Mouse (Mus musculus): ENCODE measurements around the gene Zdhhc12.
"Not testable (repeated sequence)": the region's sequence is repeated elsewhere in the genome, so short reads cannot be mapped to it uniquely, and the experiment has no call there.

Zdhhc12 gene

DNA sequence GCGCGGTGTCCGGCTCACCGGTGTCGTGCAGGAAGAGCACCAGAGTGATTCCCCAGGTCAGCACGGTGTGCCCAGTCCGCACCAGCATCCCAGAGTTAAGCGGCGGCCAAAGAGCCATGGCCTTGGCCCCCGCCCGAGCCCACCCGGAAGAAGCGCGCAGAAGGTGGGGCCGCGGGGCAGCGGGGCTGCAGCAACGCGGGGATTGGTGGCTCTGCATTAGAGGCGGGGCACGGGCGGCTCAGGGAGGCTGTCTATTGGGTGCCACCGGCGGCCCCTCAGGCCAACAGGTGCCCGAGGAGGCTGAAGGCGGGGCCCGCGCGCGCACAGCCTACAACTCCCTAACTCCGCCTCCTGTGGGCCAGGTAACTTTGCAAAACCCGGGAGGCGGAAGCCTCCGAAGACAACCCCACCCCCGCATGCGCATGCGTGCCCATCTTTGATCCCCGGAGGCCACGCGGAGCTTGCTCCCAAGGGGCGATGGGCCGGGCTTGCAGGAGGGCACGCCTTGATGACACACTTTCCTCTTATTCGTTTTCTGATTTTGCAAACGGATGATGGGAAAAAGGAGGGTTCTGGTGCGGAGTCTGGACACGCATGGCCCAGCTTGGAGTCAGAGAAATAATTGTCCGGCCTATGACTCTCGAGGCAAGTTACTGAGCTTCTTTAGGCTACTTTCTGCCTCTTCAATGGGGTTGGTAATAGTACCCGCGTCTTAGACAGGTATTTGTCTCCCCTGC is at the start of gene Zdhhc12:
TSS of gene Zdhhc12 (minus strand) at position 178 of the 737 bp plus-strand sequence.
- DNase-seq, result peak; percentile 97

DNA sequence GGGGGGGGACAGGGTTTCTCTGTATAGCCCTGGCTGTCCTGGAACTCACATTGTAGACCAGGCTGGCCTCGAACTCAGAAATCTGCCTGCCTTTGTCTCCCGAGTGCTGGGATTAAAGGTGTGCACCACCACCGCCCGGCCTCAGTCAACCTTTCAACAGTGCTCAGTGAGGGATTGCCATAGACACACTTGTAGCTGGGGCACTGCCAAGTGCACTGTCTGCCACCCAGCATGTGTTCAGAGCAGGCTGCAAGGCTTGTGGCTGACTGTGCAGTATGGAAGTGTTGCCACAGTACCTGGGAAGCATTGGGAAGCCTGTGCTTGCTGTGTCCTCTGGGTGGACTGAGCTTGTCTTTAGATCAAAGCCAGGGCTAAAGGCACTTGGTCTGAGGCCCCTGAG is 46.6 kb upstream of the Zdhhc12 start:
- not testable (repeated sequence) for DNase-seq

DNA sequence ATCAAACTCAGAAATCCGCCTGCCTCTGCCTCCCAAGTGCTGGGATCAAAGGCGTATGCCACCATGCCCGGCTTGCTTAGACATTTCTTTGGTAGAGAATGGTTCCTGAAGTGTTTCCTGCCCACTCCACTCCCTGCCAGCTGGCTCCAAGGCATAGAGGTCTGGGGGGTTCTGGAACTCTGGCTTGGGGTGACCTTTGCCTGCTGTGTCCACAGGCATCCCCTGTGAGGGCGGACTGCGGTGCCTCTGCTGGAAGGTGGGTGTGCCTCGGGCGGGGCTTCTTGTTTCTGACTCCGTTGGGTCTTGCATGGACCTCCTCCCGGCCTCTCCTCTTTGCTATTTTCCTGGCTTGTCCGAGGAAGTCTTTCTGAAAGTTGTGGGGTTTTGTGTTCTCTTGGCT is 43.0 kb upstream of the Zdhhc12 start:
- no peak for DNase-seq

DNA sequence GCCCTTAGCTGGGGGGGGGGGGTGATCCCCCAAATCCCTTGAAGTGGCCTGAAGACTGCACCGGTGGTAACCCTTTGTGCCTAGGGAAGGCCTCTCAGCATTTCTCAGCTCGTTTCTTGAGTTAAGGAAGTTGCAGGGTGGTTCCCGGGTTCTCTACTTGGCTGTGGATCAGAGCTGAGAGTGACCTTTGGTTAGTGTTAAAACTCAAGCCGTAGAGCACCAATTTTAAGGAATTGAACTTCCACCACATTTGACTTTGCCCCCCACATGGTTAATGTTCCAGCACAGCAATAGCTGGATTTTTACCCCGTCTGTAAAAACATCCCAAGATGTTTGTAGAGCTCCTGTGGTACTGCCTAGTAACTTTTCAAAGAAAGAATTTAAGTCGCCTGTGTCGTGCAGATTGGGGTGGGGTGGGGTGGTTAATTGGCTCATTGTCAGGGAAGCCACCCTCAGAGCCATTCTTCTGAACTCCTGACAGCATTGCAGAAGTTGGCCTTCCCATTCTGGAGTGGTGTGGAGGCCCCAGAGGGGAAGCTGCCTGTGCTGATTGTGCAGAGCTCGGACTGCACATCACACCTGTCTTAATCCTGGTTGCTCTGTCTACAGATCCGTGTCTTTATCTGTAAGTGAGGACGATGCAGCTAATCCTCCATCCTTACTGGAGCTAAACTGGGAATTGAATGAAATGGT is 41.6 kb upstream of the Zdhhc12 start:
- no peak for DNase-seq

DNA sequence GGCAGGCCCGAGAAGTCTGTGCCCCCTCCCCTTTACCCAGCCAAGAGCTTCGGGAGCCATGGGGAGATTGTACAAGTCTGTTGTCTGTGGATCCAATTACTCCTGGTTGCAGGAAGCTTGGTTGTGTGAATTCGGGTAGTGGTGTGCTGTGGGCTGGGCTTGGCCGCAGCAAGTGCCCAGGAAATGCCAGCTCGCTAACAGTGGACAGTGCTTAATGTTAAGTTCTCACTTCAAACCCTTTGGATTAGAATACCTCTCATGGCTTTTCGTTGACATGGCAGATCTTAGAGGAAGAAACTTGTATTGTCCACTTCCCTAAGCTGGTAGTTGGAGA is 40.9 kb upstream of the Zdhhc12 start:
- DNase-seq, result no peak

DNA sequence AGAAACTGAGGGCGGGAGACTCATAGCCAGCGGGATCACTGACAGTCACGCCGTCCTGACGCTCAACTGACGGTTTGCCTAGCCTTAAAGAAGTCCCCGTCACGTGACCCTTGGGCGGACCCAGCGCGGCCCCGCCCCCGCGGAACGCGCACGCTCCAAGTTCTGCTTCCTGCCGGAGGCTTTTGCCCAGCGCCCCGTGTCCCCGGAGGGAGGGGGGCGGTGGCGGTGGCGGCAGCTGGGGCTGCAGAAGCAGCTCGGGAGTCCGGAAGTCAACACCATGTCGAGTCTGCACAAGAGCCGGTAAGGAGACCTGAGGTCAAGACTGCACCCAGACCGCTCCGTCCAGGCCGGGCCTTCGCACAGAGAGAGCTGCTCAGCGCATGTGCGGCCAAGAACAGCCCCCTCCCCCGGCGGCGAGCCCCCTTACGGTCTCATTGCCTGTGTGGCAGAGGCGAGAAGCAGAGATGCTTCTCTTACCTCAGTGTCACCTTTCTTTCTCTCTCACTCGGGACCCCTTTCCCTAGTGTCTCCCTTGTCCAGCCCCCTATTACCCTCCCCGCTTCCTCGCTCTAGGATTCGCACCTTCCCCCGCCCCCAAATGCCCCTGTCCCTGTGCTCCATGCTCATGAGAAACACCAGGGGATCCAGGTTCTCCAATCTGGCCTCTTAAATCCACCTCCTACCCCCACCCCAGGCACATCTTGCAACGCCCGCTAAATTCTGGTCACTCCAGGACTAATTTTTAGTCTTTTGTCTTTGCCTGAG is 40.3 kb upstream of the Zdhhc12 start, which contains the start of gene Tbc1d13:
TSS of gene Tbc1d13 (plus strand) at position 134 of the 765 bp plus-strand sequence.
- peak; percentile 97 for DNase-seq

DNA sequence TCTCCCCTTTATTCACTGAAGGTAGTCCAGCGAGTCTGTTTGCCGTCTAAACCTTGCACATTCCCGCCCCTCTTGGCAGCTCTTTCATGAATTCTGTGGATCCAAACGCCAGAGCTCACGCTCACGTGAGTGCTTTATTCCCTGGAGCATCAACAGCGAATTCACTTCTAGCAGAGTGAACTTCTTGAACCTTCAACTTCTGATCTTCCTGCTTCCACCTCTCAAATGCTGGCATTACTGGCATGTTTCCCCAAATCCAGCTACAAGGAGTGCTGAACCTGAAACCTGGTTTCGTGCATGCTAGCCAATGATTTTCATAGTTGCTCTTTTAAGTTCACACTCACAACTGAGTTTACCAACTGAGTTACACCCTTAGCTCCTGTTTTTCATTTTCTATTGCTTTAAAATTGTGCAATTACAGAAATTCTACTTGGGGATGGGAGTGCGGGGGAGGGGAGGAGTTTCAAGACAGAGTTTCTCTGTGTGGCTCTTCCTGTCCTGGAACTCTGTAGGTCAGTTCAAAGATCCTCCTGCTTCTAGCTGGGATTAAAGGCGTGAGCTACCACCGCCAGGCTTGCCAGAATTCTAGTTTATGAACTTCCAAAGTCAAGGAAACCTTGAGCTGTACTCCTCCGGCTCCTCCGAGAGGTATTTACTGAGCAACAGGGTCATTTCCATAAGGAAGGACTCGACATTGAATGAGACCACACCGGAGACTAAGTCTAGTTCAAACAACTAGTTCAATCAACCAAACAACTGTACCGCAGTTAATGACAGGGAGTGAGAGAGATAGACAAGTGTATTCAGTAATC is 39.6 kb upstream of the Zdhhc12 start:
- no peak for DNase-seq

DNA sequence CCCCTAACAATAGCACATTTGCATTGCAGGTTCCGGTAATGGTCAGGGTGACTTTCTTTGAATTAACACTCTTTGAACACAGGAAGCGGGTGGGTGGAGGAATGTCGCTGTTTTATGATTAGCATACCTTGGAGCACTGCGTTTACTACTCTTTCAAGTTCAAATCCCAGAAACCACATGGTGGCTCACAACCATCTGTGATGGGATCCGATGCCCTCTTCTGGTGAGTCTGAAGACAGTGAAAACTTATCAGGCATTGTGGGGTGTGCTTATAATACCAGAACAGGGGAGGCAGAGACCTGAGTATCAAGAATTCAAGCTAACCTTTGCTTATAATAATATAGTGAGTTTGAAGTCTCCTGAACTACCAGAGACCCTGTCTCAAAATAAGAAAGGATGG is 37.8 kb upstream of the Zdhhc12 start:
- not testable (repeated sequence) for DNase-seq

DNA sequence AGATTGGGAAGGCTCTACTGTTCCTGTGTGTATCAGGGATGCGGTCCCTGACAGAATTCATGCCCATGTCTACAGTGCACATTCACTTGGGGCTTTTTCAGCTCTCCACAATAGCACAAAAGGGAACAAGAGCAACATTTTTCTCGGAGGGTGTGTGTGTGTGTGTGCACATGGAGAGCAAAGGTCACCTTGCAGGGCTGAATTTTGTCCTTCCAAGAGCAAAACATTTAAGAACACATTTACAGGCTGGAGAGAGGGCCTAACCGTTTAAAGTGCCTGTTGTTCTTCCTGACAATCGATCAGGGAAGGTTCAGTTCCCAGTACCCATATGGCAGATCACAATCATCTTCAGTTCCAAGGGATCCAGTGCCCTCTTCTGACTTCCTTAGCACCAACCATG is 36.7 kb upstream of the Zdhhc12 start:
- no peak for DNase-seq

DNA sequence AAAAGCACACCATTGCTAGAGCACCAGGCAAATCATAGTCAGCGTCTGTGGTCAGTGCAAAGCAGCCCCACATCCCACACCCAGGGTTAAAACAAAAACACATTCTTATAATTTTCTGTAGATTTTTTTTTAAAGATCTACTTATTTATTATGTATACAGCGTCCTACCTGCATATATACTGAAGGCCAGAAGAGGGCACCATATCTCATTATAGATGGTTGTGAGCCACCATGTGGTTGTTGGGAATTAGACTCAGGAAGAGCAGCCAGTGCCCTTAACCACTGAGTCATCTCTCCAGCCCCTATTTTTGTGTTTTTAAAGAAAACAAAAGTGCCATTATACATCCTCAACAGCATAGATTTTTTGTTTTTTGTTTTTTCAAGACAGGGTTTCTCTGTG is 35.3 kb upstream of the Zdhhc12 start:
- peak; percentile 62 for DNase-seq

DNA sequence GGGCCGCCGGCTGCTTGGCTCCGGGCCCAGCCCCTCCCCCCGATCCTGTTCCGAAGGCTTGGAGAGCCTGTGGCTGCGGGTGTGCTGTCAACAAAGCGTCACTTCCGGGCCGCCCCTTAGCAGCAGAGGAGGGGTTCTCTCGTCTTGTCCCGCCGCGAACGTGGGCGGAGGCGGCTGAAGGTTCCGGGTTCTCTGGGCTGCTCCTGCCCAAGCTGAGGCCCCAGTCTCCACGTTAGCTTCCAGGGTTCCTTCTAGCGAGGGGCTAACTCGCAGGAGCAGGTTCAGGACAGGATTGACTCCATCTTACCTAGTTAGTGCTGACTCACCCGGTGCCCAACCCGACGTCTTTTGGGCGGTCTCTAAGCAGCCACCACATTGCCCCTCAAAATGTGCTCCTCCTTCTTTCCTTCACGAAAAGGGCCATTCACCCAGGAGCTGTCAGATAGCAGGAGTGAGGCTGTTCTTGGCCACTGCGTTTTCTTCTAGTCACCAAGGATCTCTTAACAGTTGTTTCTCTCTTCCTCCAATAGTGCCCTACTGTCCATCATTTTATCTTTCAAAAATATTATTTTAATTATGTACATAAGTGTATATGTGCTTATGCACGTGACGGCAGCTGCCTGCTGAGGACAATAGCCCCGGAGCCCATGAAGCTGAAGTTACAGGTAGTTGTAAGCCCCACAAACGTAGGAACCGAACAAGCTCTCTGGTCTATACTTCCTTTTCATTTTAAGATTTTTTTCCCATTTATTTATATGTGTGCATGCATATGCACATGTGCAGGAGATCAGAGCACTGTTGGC is 31.2 kb upstream of the Zdhhc12 start, which contains the start of gene Zer1:
TSS of gene Zer1 (minus strand) at position 114 of the 803 bp plus-strand sequence.
- peak; percentile 97 for DNase-seq

DNA sequence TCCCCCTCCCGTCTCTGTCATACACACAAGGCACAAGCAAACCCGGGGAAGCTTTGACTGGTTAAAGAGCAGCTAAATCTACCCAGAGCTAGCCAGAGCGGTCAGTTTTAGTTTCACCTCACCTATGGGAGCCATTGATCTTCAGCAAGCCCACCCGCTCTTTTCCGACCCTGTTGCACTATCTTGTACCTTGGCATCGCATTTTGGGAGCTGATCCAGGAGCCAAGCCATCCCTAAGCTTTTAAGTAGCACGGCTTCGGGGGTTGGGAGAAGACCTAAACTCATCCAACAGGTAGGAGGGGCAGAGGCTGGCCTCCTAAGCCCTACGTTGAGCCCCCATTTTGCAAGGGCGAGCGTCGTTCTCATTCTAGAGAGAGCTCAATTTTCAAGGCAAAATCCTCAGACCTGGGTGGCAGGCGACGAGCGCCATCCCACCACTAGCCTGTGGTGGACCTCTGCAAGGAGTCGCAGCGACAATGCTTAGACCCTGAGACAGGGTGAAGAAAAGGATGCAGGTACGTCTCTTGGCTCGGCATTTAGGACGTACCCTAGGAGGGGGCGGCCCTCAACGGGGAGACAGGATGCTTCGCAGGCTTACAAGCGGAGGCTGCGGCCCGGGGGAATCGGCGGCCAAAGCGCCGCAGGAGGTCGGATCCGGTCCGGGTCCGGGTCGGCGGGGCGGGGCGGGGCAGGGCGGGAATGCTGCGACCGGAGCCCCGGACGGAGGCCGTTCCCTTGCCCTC is 30.5 kb upstream of the Zdhhc12 start:
- DNase-seq, result no peak

DNA sequence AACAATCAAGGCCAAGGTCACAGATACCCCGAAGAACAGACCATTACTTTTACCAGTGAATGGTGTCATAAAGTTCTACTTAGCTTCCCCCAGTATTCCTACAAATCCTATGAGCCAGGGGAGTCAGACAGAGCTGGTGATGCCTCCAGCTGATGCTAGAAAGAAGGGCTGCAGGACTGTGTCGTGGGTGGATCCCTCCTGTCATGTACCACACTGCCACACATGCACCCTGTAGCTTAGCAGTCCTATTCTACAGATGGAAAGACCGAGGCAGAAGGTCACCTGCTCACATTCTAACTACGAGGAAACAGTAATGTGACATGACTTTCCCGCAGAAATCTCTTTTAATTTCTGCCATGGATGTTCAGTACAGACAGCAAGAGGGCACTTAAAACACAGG is 29.3 kb upstream of the Zdhhc12 start:
- DNase-seq, result peak; percentile 74

DNA sequence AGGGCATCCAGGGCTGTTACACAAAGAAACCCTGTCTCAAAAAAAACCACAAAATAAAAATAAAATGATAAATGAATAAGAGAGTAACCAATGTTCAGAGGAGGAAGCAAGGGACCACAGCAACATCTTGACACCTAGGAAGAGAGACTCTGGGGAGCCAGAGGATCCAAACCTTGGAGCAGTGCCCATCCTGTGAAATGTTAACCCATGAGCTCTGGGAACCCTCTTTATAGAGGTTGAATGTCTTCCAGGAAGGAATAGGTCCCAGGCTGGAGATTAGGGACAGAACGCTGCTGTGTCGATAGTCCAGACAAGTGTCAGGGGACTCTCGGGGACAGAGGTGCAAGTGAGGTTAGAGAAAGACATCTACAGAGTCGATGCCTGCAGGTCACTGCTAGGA is 26.8 kb upstream of the Zdhhc12 start:
- DNase-seq, result no peak

DNA sequence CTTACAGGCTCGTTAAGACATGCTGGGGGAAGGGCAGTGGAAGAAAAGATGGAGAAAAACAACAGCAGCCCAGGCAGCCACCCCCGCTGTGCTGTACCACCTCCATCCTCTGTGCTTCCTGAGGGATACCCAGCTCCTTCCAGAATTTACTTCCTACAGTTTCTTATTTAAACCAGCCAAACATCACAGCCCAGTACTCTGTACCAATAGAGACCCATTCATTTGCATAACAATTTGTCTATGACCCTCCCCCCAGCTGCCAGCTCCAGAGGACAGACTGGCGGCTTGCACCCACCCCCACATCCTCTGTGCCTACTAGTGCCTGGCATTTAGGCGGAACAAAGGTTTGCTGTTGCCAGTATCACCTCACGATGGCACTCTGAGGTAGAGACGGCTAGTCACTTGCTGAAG is 26.2 kb upstream of the Zdhhc12 start:
- DNase-seq, result peak; percentile 90

DNA sequence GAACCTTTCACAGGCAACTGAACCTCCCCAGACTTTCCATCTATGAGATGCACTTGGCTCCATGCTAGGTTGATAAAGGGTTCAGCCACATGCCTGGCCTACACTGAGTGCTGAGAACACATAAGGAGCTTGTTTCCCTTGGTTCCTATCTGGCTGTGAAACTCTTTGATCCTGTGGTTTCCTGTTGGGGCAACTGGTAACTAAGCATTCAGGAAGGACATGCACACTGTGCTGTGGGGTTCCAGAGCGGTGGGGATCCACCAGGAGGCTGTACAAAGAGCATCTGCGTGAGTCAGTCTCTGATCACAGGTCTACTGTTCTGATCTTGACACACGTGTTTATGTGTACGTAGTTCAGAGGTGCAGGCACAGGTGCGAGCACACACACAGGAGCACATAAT is 19.1 kb upstream of the Zdhhc12 start:
- no peak for DNase-seq

DNA sequence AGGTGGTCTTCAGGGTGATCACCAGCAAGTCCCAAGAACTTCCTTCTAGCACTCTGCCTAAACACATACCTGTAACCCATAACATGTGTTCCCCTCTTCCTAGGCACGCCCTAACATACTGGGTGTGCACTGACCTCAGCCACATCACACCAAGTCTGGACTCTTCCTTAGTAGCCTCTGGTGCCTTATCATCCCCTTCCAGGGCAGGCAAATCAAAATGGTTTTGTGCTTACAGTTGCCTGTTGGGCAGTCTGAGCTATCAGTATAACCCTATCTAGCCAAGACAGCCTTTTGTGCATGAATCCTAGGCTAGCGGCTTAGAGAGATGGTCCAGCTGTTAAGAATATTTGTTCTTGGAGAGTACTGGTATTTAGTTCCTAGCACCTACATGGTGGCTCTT is 18.1 kb upstream of the Zdhhc12 start:
- no peak for DNase-seq

DNA sequence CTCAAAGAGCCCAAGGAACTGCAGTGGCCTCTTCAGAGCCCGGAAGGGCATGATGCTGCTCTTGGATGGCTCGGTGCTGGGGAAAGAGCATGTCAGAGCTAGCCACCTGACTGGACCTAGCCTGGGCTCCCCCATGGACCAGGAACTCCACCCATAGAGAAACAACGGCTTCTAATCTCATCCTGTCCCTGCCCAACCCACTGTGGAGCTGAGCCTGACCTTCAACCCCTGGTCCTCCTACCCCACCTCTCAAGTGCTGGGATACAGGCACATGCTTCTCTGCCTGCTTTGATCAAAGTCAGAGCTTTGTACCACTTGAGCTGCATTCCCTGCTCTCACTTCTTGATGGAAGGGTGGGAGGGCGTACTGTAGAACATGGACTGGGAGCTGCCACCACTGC is 14.8 kb upstream of the Zdhhc12 start:
- DNase-seq, result no peak

DNA sequence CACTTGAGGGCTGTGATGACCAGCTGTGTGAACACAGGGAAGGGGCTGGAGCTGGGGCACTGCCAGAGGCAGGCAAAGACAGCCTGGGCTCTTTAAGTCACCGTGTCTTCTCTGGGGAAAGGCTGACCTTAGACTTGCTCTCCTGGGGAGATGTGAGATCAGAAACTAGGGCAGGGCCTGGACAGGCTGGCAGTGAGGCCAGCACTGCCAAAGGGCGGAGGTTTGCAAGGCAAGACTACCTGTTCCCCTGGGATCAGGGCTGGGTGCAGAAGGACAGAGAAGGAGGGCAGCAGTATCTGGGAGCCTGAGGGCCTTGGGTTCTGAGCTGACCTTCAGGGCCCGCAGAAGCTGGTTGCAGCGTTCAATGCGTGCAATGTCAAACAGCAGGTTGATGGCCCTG is 14.2 kb upstream of the Zdhhc12 start:
- no peak for DNase-seq

DNA sequence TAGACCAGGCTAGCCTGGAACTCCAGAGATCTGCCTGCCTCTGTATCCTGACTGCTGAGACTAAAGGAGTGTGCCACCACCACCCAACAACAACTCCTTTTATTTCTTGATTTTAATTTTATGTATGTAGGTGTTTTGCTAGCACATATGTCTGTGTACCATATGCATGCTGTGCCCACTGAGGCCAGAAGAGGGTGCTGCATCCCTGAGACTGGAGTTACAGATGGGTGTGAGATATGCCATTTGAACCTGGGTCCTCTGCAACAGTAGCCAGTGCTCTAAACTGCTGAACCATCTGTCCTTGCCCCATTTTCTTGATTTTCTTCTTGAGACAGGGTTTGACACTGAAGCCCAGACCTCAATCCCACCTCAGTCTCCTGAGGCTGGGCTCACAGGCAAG is 12.9 kb upstream of the Zdhhc12 start:
- no peak for DNase-seq

DNA sequence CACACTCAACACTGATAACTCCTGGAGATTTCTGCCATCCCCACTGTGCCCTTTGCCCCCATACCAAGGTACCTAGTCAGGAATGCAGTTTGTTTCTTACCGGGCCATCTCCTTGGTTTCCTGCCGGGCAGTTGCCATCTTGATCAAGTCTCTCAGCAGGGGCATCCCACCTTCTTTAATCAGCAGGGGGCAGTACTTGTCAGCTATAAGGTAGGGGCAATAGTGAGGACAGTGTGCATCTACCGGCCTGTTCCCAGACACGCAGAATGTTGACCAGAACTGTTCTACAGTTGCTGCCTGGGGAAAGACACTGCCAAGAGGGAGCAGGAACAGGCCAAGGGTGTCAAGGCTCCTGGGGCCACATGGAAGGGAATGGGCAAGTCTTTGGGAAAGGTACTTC is 6.8 kb upstream of the Zdhhc12 start:
- DNase-seq, result no peak

All from layer of hippocampus, adult 9-11 months (tissue).